Mouse (Mus musculus) cerebellum, adult 9-10 months (tissue): ENCODE data around the gene Wdr95.
"Not testable (repeated sequence)": the region's sequence is repeated elsewhere in the genome, so short reads cannot be mapped to it uniquely, and the experiment has no call there.

Source experiments
- DNase-seq: peaks from one replicate; pipeline ENCODE4 v3.0.0; 2022

Gene Wdr95

GRCm38 (mm10) chr5:149520806-149521205 is 7.7 kb upstream of the Wdr95 start:
- no peak for DNase-seq

- DNase-seq, result no peak
Observed at GRCm38 (mm10) chr5:149523856-149524241, 4.6 kb upstream of the Wdr95 start.

- DNase-seq, result peak; percentile 90
Observed at GRCm38 (mm10) chr5:149524242-149524858, 4.1 kb upstream of the Wdr95 start.

- DNase-seq, result peak; percentile 7
Observed at GRCm38 (mm10) chr5:149525055-149525785, 3.3 kb upstream of the Wdr95 start.

GRCm38 (mm10) chr5:149526467-149526951 is 2.0 kb upstream of the Wdr95 start:
- peak; percentile 16 for DNase-seq

GRCm38 (mm10) chr5:149527292-149527691 is 1.2 kb upstream of the Wdr95 start:
- not testable (repeated sequence) for DNase-seq

GRCm38 (mm10) chr5:149533847-149534246 is 5.4 kb downstream of the Wdr95 start:
- DNase-seq, result no peak

GRCm38 (mm10) chr5:149536005-149536404 is 7.5 kb downstream of the Wdr95 start:
- no peak for DNase-seq

GRCm38 (mm10) chr5:149537796-149538511 is 9.5 kb downstream of the Wdr95 start:
- DNase-seq, result no peak

- no peak for DNase-seq
Observed at GRCm38 (mm10) chr5:149538531-149538930, 10.1 kb downstream of the Wdr95 start.

- no peak for DNase-seq
Observed at GRCm38 (mm10) chr5:149539051-149539450, 10.6 kb downstream of the Wdr95 start.

- DNase-seq, result no peak
Observed at GRCm38 (mm10) chr5:149551179-149551578, 22.7 kb downstream of the Wdr95 start.

GRCm38 (mm10) chr5:149552742-149553141 is 24.3 kb downstream of the Wdr95 start:
- DNase-seq, result no peak

GRCm38 (mm10) chr5:149553373-149553772 is 24.9 kb downstream of the Wdr95 start:
- no peak for DNase-seq

GRCm38 (mm10) chr5:149554397-149554796 is 25.9 kb downstream of the Wdr95 start:
- DNase-seq, result no peak

GRCm38 (mm10) chr5:149560903-149561588 is 32.6 kb downstream of the Wdr95 start:
- no peak for DNase-seq

- no peak for DNase-seq
Observed at GRCm38 (mm10) chr5:149566026-149566425, 37.5 kb downstream of the Wdr95 start.

GRCm38 (mm10) chr5:149566957-149567356 is 38.5 kb downstream of the Wdr95 start:
- DNase-seq, result peak; percentile 79

GRCm38 (mm10) chr5:149568993-149569392 is 40.5 kb downstream of the Wdr95 start:
- DNase-seq, result no peak

GRCm38 (mm10) chr5:149576977-149577376 is 48.5 kb downstream of the Wdr95 start:
- no peak for DNase-seq

GRCm38 (mm10) chr5:149577449-149577848 is 49.0 kb downstream of the Wdr95 start:
- no peak for DNase-seq

GRCm38 (mm10) chr5:149582642-149583262 is 54.3 kb downstream of the Wdr95 start:
- DNase-seq, result no peak

GRCm38 (mm10) chr5:149583507-149583906 is 55.0 kb downstream of the Wdr95 start:
- DNase-seq, result no peak
